Mouse (Mus musculus): ENCODE results near the gene Cox10.

GRCm38 (mm10) chr11:64045041-64045440 is 34.2 kb downstream of the Cox10 start:
- no peak for TF ChIP-seq CTCF (IDR thresholded peaks at IDR 0.05; ENCODE audit: control insufficient read depth, insufficient read depth, insufficient read length)
- TF ChIP-seq CEBPB (IDR thresholded peaks at IDR 0.05; ENCODE audit: low read depth), result no peak
